Mouse (Mus musculus): ENCODE data around the gene Fcamr.

The Fcamr gene

DNA sequence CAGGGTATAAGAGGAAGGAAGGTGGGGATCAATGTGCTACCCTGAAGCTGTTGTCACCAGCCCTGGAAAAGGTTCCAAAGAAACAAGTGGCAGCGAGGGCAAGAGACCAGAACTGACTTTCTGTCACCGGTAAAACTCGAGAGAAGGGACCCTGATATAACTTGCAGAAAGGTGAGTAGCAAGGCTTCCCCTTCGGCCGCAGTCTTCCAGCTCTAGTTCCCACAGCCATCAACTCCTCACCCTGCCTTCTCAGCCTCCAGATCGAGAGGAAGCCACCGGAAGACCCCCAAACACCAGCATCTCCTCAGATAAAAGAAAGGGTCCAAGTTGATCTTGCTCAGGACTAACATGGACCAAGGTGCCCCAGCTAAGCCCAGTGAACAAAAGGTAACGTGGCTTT is at the start of gene Fcamr:
Gene Fcamr, plus strand, starts transcription at position 301 of the 400 bp plus-strand sequence.
- DNase-seq (ENCODE audit: low spot score): no peak

DNA sequence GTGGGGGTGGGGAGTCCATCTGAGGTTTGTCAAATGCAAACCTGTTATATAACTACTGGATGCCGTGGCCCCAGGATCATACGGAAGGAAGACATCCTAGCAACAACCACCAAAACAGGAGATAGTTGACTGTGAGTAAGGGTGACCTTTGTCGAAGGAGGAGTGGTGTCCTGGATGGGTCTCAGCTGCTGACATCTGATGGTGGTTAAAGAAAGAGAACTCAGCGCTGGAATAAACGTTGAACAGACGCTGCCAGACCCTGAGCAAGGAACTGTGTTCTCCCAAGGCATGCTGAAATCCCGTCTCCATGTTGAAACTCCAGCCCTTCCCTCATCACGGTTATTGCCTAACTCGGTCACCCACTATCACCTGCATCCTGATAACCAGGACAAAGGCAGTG is 41.0 kb upstream of the Fcamr start:
- DNase-seq (ENCODE audit: low spot score): no peak

DNA sequence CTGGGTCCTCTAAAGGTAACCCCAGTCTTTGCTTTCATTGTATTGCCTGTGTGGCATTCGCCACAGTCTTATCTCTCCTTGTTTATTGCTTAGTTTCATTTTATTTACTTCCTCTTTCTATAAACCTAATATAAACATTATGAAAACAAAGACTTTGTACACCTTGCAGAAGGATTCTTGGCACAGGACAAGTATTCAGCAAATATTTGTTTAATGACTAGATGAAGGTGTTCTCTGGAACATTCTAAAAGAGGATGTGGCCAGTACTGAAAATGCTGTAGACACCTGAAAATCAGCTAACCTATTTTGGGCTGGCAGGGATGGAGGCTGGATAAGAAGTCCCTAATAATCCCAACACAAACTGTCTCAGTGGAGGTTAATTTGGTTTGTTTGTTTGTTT is 39.1 kb upstream of the Fcamr start:
- DNase-seq (ENCODE audit: low spot score): no peak

DNA sequence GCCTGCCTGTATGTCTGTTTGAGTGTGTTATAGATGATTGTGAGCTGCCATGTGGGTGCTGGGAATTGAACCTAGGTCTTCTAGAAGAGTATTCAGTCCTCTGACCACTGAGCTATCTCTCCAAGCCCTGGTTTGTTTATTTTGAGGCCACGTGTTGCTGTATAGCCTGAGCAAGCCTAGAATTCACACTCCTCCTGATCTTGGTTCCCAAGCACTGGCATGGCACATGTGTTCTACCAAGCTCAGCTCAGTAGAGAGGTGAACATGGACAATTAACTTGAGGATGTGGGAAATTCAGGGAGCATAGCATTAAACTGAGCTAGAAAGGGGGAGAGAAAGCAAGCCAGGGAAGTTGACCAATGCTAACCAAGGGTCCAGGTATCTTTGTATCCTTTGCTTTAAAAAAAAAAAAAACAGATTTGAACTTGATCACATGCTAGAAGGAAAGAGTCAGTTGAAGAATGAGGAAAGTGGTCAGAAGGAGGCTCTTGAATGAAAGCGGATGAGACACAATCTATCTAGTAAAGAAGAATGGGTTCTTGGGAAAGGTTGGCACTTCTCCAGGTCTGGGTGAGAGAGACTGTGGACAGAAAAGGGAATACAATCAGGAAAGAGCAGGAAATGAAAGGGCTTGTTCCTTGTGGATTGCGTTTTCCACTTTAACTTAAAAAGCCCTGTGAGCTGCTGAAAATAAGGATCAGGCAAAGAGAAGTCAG is 38.5 kb upstream of the Fcamr start:
- no peak for DNase-seq (ENCODE audit: low spot score)

DNA sequence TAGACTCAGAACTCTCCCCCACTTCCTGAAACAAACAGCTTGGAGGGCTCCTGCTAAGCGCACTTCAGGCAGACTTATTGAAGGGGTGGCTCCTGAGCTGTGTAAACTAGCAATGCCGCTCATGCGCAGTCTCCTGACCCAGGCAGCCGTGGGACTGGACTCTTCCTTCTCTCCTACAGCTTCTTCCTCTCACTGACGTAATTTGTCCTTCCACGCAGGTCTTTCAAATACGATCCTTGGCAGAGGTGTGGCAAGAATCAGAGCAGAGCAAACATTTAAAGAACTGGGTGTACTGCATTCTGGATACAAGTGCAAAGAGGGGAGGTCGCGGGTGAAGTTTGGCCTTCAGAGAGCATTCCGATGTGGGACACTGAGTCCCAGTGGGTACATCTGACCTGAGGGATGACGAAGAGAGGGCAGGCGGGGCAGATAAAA is 36.7 kb upstream of the Fcamr start:
- no peak for DNase-seq (ENCODE audit: low spot score)

DNA sequence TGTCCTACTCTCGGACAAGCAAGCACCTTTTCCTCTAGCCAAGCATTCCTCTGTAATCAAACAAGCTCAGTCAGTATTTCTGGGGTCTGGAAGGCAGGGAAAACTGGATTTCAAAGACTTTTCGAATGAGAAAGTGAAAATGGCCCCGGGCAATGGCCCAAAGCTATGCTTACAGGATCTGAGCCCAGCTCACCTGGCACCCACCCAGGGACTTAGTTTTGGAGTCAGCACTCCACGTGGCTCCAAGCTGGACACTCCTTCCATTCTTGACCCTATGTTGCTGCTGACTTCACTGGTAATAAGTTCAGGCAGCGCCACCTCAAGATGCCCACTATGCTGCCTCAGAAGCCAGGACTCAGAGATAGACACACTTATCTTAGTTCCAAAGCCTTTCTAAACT is 33.6 kb upstream of the Fcamr start:
- no peak for DNase-seq (ENCODE audit: low spot score)

DNA sequence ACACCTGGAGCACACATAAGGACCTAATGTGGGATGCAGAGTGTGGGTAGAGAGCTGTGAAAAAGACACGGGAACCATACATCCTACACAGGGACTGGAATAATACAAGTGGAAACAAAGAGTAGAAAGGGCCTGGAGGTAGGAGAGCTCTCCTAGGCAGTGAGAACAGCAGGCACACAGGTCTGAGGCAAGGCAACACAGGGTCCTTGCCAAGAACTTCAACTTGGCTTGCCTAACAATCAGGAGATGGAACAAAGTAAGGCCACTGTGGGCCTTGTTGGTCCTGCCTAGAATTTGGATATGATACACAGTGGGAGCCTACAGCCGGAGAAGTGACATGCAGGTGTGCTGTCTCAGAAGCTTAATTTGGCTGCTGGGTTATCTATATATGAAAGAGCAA is 30.8 kb upstream of the Fcamr start:
- DNase-seq (ENCODE audit: low spot score): no peak

DNA sequence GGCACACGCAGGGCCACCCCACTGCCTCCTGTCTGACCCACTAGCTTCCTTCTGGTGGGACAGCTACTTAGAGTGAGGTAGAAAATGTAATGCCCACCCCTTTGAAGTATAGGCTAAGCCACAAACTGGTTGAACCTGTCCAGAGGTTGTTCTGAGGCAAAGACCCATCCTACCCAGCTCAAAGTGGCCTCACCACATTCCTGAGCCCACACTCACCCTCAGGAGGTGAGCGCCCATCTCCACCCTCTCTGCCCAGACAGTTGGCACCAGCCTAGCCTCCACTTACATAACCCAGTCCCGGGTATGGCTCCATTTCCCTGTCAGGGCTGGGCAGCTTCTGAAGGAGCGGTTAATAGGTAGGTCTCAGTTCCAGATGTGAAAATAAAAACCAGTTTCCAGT is 30.2 kb upstream of the Fcamr start:
- no peak for DNase-seq (ENCODE audit: low spot score)

DNA sequence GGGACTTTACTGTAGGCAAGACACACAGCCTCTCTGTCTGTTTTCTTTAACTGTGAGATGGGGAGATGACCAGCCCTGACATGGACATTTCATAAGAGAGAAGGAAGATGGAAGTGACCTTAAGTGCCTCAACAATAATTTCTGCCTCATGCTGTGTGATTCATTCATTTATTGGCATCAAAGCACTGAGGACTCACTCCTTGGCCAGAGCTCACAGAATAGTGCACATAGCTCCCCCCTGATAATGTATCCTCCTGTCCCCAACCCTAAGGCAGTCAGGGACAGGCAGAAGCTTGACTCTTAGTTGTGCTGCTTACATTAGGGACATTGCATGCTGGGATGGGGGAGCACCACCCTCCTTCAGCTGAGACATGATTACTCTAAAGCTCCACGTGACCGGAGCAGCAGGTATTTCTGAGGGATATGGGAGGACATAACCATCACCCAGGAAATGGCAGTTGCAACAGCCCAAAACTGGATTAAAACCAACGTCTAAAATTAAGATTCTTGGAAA is 29.7 kb upstream of the Fcamr start:
- DNase-seq (ENCODE audit: low spot score): no peak

DNA sequence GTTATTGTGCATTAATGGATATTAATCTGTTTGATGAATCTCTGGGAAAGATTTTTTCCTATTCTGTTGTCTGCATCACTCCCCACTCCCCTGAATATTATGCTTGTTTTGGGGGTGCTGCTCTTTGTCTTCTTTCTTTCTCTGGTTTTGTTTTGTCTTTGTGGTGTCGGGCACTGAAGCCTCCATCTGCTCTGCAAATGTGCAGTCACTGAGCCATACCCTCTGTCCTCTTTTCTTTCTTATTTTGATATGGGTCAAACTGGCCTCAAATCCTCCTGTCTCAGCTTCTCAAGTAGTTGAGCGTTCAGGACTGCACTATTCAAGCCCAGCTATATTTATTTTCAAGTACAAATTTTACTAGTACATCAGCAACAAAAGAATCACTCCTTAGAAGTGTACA is 25.5 kb upstream of the Fcamr start:
- no peak for DNase-seq (ENCODE audit: low spot score)

DNA sequence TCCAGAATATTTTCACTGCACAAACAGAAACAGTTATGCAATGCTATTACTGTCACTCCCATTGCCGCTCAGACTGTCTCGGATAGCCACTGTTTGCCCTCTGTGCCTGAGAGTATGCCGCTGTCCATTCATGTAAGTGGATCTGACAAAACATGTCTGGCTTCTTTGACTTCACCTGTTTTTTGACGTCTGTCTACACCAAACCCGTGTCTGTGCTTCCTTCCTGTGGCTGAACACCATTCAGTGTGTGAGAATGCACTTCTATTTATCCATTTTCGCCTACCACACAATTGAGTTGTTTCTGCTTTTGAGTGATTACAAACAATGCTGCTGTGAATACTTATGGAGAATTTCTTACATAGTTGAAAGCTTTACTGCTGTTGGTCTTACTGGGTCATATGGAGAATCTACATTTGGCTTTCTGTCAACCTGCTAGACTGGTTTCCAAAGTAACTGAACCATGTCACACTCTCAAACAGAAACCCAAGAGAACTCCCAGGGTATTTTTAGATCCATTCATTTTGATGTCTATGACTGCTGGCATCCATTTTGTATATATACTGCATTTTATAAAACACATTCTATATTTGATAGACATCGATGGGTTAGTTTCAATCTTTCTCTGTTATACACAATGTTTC is 24.9 kb upstream of the Fcamr start:
- no peak for DNase-seq (ENCODE audit: low spot score)

DNA sequence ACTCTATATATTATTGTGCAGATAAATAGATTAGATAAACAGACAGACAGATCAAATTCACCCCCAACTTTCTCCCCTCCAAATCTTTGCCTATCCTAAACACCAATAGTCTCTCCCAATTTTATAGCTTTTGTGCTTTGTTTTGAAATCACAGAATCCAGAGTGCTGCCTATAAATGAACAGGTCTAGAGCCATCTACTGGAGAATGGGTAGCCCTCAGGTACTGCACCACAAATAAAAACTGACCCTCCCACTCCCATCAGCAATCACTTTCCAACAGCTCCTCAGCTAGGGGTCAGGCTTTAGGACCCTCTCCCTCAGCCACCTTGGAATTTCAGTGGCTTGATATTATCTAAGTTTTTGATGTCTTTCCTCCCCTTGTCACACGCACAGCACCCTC is 24.1 kb upstream of the Fcamr start:
- DNase-seq (ENCODE audit: low spot score): no peak

DNA sequence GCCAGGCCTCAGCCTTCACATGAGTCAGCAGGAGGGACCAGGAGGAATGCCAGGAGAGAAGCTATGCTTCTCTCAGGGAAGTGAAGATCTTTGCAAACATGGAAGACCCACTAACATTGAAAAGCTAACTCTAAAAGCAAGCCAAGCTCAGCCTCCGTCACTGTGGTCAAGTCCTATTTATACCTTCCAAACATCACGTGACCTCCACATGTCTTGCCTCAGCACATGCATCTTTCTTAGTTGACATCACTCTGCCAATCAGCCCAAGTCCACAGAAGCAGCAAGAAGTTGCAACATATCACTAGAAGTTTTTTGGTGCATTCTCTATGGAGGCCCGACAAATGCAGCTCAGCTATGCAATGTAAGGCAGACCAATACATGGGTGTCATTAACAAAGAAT is 20.8 kb upstream of the Fcamr start:
- DNase-seq (ENCODE audit: low spot score): no peak

DNA sequence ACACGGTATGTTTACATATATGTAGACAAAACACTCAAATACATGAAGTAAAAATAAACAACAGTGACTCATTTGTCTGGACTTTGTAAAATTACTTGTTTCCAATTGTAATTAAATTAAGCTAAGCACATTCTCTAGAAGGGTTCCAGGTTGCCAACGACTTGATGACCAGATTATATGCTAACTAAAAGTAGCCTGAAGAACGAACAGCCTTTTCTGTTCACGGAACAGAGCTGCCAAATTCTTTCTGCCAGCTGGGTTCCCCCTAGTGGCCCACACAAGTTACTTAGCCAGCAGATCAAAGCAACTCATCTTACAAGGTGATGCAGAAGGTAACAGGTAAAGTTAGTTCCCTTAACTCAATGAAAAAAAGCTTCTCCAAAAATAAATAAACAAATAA is 16.6 kb upstream of the Fcamr start:
- peak; percentile 23 for DNase-seq (ENCODE audit: low spot score)

DNA sequence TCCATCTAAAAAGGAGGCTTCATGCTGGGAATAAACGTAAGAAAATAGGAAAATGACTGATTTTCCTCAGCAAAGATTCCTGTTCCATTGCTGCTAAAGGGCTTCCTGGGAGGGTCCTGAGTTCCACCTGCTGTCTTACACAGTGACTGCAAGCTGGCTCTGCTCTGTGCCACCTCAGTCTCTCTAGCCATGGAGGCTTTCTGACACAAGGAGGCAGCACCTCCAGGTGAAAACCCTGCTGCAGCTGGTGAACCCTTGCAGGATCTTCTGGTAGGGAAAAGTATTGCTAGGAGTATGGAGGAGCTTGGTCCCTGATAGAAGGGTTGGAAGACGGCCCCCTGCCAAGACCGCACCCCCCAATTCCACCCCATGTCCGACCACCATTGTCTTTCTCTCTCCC is 13.7 kb upstream of the Fcamr start:
- DNase-seq (ENCODE audit: low spot score): no peak

DNA sequence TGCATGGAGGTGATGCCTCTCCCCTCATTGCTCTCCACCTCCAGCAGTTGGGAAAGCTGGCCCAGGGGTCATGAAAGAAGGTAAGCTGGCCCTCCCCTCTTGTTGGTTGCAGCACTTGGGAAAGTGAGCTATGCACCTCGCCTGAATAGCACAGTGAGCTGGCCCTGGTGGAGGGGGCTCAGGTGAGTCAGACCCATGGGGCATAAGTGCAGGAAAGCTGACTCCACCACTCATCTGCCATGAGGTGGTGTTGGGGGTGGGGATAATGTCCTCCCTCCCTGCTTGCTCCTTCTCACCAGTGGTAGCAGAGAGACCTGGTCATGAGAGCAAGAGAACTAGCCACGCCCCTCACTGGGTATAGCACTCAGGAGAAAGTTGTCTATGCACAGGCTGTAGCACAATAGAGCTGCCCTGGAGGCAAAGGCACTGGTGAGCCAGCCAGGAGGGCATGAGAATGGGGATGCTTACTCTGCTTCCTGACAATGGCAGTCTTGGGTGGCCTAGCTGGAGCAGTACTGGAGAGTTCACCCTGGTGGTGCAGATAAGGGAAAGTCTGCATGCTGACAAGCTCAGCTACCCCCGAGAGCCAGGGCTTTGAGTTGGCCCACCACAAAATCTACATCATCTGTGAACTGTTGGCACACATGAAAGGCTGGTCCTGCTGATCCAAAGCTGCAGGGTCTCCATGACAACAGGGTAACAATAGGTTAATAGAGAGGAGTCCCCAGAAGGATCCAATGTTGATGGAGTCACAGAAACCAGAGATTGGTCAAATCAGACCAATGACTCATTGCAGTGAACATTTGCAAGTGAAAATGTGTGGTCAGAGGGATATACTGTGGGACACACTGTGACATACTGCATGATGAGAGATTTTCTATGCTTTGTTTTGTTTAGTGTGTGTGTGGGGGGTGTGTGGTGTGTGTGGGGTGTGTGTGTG is 10.9 kb upstream of the Fcamr start:
- DNase-seq (ENCODE audit: low spot score): no peak

DNA sequence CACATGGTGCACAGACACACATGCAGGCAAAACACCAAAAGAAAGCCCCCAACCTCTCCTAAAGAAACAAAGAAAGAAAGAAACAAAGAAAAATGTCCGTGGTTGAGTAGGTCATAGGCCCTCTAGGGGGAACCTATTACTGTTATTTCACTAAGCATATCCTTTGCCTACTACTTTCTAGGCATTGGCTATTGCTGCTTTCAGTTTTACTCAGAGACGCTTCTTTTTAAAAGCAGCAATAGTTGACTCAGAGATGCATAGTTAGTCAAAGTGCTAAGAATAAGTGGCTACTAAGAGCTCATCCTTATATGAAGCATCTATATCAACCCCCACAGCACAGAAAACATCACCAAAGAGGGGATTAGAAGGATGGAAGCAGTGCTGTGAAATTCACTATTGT is 5.4 kb upstream of the Fcamr start:
- no peak for DNase-seq (ENCODE audit: low spot score)

DNA sequence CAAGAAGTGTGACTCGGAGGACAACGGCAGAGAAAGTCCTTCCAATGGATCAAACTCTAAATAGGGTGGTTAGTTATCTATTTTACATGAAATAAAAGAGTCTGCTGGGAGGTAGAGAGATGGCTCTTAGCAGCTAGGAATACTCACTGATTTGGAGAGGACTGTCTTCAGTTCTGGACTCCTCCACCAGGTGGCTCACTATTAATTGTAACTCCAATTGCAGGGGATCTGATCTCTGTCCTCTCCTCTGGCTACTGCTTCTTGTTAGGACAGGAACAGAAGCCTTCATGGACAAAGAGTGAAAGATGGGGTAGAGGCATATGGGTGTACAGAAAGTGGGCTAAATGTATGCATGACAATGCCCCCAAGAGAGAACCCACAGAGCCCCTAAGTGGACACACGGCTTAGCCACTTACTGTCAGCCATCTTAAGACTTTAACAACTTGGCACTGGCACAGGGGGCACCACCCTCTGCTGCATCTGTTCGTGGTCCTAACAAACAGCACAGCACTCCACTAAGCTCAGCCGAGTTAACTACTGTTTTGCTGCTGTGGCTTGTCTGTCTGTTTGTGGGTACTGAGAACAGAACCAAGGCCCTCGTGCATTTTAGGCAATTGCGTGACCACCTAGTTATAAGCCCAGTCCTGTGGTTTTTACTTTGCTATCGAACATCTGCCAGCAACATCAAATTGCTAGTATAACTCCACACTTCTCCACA is 3.6 kb upstream of the Fcamr start:
- peak; percentile 60 for DNase-seq (ENCODE audit: low spot score)

DNA sequence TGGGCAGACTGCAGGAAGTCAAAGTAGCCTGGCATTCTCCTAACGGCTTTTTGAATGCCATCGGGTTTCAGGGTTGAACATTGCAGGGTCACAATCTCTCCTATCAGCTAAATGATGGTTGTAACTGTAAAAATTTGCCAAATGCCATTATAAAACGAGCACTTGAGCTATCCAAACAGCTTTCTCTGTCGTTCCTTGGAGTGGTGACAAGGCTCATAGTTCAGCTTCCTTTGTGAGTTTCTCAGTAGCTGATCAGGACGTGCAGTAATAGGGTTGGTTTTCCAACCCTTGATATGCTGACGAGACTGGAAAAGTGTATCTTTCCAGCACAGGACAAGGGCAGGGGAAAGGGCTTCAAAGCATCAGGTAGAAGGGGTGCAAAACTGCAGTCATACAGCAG is 2.7 kb upstream of the Fcamr start:
- no peak for DNase-seq (ENCODE audit: low spot score)

DNA sequence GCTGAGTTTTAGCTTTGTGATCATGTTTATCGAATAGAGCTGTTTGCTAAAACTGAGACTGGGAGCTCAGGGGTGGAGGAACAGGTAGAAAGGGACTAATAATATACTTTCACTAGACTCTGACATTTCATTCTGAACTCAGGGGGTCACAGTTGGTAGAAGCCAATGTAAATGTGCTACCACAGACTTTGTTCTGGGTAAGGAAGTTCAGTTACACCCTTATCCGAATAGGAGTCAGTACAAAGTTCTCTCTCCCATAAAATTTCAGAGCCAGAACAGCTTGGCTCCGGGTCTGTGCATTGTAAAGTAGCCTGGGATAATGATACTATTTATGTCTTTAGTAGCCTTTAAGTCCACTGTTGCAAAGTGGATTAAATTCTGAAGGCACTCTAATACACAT is 2.2 kb upstream of the Fcamr start:
- DNase-seq (ENCODE audit: low spot score): no peak

DNA sequence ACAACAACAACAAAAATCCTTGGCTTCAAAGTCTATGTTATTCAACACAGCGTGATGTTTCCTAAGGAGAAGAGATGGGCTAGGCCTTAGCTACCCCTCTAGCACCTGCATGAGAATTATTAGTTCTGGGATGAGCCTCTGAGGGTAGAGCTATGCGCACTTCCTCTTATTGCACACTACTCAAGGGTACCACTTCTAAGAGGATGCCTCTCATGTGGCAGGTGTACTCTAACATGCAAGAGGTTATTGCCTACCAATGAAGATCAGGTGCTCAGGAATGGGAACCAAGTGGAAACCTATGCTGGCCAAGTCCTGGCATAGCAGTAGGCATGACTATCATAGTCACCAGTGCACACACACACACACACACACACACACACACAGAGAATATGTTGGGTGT is 1.3 kb upstream of the Fcamr start:
- no peak for DNase-seq (ENCODE audit: low spot score)

DNA sequence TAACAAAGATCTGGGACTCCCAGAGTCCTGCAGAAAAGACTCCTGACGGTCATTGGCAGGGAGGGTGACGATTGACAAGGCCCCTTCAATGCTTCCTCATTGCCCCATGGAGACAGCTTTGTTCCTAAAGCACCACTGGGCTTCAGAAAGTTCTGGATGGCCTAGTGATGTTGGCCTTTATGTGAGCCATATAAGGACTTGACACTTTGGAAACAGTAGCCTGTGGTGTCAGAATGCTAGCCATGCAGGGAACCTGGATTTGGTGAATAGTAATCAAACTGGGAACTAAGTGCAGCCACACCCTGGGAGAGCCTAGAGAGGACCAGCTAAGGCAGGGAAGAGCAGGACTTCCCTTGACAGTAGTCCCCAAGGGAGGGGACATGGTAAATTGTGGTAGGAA is 809 bp downstream of the Fcamr start:
- DNase-seq (ENCODE audit: low spot score): no peak

Measured in layer of hippocampus, adult 11-12 months (tissue).